Mouse (Mus musculus) retina, adult 2 months (tissue): Measurements from ENCODE around the gene Nek6.

Source experiments
- DNase-seq: peaks from one replicate; pipeline ENCODE4 v3.0.0-alpha.2; 2012; ENCODE audit warnings: low read depth, low spot score

Nek6 gene

DNA sequence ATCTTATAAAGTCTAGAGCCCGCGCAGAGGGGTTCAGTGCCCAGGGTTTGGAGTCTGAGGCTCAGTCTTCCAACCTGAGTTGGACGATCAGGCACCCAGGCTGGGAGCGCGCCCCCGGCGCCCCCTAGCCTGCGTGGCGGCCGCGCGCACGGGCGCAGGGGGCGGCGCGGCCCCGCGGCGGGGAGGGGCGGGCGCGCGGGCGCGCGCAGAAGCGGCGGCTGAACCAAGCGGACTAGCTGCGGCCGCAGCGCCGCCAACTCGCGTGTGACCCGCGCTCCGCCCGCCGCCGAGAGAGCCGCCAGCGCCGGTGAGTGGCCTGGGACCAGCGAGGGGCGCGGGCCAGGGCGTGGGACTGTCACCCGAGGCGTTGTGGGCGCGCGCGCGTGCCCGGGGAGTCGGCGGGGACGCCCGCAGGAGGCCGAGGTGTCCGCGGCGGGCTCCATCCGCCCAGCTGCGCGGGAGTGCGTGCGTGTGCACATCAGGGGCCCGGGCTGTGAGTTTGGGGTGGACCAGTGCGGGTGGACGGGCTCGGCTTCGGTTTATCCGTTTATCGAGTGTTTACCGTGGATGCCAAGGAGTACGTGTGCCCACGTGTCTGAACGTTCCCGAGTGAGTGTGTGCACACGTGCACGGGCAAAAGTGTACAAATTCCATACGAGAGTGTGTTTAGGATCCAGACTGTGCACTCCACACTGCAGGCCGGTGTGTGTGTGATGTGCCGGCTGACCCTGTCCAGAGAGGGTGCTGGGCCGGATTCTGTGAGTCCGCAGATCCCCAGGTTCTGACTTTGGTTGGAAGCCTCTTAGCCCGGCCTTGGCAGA lies at the start of gene Nek6:
Gene Nek6, plus strand, starts transcription at position 157 of the 821 bp plus-strand sequence.
- DNase-seq: peak; percentile 25

DNA sequence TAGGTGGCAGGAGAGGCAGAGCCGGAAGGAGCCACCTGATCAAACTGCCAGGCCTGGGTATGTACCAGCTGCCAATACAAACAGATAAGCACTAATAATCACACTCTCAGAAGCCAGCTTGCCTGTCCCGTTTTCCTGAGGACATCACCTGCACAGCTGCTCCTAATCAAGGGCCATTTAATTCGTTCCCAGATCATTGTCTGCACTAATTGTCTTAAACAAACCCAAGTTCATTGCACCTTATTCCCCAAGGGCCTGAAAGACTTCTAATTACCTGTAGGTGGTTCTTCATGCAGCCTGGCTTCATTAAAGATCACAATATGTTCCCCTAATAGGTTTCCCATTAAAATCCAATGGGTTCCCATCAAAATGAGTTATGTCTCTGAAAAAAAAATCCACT lies 49.1 kb upstream of the Nek6 start:
- DNase-seq: no peak

DNA sequence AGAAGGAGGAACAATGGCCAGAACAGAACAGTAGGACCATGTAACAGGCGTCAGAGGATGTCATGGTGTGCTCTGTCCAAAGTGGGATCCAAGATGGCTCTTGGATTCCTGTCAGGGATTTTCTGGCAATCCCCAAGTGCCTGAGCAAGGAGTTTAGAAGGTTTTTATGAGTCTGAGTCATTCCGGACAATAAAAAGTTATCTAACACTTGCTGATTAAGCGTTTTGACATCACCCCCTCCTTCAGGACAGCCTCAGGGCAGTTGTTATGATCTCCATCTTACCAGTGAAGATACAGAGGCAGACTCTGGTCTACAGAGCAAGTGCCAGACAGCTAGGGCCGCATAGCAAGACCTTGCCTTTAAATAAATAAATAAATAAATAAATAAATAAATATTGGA lies 42.6 kb upstream of the Nek6 start:
- no peak for DNase-seq

DNA sequence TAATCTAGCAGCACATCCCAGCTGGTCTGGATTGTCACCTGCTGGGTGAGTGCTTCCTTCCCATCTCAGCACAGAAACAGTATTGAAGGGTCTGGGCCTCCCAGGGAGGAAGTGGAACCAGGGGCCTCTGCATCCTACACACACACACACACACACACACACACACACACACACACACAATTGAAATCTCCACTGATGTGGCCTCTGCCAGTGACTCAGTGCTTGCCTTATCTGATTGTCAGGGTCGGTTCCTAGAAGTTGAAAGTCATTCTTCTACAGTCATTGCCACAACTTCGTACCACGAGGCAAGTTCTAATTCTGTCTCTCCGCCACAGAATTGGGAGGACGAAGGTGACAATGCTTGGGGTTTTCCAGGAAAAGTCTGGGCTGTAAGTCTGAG lies 39.7 kb upstream of the Nek6 start:
- DNase-seq: no peak

DNA sequence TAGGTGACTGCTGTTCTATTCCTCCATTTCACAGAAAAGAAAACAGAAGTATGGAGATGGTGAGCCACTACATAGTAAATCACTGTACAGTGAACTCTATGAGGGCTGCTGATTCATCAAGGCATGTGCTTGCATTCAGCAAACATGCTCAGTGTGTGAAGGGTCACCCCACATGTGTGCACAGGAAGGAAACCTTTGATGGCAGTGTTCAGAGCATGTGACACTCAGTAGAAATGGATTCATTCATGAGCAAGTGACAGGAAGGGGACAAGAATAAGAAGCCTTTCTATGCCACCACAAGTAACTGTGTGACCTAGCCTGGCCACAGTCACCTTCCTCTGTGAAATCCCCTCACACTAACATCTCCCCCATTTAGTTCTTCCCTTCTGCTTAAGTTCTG lies 38.6 kb upstream of the Nek6 start:
- no peak for DNase-seq

DNA sequence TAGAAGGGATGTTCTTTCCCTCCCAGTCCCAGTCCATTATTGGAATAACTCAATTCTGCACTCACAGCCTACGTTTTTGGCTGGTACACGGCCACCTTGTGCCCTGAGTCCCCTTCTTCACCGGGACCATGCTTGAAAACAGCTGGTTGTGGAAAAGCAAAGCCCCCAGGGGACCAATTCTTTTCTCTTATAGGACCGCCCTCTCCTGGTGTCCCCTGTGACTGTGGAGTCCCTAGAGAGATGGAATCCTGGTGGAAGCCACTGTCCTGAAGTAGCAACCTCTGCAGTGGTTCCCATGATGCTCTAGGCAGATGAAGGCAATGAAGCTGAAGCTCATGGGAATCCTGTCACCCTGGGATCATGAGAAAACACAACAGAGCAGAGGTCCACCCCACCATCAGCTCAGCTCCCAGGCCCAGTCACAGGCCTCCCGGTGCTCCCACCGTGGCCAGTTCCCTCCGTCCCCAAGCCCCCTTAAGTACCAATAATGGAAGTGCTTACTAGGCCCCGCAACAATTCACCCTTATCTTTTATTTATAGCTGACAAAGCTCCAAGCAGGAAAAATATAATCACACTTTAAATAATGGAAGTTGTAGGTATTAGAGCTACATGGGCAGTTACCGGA lies 34.5 kb upstream of the Nek6 start:
- DNase-seq: no peak

DNA sequence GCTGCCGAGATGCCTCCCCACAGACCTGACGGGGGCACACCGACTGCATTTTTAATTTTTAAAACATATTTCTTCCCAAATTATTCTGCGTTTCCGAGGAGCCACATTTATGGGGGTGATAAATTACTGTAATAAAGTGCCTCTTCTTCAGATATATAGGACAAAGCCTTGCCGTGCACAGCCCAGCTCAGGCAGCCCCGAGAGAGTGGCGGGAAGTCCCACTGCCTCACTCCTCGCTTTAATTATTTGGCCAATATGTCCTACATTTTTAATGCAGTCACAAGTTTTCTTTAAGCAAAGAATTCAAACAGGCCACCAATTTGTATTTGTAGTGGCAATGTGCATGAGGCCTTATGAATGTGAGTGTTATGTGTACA lies 34.0 kb upstream of the Nek6 start:
- no peak for DNase-seq

DNA sequence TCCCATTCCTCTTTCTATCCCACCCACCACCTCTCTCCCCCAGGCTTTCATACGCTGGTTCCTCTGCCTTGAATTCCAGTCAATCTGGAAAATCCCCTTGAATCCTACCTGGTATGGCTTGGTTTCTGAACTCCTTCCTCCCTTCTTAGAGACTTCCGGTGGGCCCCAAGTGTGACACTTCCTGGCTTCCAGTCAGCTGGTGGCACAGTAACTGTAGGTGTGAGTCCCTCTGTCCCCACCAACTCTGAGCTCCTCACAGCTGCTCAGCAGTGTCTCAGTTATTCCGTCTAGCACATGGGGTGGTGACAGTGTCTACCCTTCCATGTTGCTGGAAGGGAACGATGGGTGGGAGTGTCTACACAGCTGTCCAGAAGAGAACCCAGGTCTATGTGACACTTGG lies 32.8 kb upstream of the Nek6 start:
- DNase-seq: no peak

DNA sequence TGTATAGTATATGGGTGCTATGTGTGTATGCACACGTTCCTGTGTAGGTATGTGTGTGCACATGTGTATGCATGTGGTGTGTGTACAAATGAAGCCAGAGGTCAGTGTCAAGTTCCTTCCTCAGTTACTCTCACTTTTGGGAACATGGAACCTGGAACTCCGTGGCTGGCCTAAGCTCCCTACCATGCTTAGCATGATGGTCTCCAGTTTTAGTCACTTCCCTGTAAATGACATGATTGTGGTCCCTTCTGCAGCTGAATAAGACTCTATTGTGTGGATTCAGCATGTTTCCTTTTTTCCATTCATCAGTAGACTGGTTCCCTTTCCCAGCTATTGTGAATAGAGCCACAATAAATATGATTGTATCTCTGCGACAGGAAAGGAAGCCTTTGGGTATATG lies 31.9 kb upstream of the Nek6 start:
- DNase-seq: no peak

DNA sequence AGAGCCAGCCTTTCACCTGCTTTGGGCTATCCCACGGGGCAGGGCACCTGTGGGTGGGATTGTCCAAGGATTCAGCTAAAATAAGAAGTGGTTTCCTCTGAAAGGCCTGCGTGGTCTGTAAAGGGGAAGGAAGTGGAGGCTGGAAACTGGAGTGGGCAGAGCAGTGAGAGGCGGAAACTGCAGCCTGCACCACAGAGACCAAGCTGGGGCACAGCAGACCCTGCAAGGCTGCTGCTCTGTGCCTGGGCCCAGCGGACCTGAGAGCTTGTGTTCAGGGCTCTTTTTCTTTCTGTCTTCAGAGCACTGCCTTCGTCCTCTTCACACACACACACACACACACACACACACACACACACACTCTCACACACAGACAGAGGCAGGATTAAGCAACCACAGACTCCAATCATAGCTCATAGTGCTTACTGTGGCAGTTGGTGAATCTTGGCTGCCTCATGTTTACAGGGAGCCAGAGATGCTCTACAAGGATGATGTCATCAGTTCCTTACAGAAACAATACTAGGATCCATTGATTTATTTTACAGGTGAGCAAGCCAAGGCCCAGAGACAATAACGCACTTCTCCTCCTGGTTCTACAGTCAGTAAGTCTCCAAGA lies 30.2 kb upstream of the Nek6 start:
- DNase-seq: no peak

DNA sequence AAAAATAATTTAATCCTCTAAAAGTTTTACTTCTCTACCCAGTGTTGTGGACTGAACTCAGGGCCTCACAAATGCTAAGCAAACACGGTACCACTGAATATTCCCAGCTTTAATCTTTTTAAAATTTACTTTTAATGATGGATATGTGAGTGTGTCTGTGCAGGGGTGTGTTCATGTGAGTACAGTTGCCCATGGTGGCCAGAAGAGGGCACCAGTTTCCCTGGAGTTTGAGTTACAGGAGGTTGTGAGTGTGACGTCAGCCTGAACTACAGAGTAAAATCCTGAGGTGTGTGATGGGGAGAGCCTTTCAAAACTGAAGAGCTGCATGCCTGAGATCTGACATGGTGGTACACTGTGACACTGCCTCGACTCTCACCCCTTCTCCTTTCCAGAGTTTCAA lies 29.3 kb upstream of the Nek6 start:
- no peak for DNase-seq

DNA sequence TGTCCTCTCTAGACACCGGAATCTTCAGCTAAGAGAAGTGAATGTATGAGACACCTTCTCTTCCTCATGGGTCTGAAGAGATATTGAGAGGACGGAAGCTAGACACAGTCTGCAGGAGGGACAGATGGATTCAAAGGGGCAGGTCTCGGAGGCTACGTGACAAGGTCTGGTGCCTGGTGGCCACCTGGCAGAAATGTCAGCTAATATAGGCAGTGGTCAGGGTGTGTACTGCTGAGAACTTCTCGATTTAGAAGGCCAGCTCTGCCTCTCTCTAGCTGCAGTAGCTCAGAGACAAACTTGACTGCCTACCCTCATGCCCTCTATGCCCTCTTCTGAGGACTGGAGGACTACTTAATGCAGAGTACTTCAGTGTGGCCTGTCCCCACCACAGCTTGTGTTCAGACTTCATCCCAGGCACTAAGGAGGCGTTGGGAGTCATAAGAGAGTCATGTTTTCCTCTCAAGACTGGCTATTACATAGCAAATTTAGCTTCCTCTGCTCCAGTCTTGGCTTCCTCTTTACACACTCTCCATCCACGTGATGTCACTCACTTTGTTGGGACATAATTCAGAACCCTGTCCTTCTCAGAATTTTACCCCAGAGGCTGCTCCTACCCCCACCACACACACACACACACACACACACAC lies 28.3 kb upstream of the Nek6 start:
- no peak for DNase-seq

DNA sequence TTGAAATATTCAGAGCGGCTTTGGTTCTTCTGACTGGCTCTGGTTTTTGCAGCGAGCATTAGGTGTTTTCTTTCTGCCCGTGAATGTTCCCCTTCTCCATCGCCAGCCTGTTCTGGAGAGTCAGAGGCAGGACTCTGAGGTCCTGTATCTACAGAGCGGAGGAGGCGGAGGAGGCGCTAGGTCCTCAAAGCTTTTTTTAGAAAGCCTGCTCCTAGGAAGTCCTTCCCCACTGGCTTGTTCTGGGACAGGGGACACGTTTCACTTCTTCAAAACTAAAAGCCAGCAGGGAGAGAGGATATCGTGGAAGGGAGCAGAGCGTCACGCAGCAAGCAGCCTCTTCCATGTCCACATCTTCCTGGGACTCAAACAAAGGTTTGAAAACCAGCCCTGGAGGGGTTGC lies 26.9 kb upstream of the Nek6 start:
- DNase-seq: no peak

DNA sequence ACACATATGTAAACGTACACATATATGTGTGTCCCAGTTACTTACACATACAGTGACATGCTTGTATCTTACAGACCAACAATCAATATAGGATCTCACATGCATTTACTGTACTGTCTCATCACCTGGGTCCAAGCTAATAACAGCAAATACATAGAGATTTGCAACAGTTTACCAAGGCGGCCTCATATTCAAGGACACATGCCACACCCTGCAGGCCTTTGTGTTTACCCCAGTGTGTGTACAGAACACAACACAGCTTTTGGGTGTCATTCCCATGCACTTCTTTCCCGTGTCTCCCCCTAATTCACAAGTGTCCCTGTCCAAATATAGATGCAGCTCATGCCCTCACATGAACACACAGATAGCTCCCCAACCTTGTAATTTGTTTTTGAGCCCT lies 26.0 kb upstream of the Nek6 start:
- DNase-seq: no peak

DNA sequence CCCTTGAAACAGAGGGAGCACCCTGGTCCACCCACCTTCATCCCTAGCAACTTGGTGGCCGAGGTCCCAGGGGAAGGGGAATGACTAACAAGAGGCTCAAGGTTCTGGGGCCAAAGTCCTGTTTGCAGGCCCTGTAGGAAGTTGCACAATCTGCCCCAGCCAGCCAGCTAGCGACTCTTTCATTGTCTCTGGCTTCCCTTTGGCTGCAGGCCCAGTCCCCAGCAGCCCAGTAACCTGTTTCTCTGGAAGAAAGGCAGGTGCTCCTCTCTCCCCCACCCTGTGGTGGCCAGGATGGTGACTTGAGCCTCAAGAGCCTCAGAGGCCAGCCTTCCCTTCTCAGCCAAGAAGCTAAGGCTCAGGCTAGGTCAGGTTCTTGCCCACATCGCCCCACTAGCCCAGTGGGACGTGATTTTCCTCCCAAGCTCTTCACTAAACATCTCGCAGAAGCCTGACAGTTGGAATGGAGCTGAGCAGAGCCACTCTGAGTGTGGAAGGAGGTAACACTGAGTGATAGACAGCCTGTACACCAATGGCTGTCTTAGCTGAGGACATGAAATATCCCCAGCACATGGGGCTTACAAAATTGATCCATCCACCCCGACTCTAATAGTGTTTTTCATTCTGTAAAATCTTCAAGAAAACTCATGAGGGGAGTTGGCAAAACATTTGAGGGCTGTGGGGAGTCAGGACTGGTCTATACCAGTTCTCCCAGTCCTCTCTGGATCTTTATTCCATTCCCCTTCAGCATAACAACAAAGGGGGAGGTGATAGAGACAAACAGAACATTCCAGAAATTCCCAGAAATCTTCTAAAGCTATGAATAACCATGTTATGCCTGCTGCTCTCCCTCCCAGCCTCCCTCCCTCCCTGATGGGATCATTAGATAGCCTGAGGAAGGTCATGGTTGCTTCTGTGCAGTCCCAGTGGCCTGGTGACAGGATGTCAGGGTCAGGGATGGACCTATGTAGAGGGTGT lies 25.2 kb upstream of the Nek6 start:
- no peak for DNase-seq

DNA sequence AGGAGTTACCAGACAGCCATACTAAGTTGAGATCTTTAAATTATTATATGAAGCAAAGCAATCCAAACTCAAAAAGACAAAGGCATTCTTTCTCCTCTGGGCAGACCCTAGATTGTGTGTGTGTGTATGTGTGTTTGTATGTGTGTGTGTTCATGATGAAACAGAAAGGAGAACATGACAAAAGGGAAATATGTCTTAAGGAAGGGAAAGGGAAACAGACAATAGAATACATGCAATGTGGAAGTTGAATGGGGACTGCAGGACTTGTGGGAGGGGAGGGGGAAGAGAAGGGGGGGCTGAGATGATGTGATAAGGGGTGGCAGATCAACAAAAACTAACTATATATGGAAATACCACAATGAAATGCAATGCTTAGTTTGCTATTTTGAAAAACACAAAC lies 13.8 kb upstream of the Nek6 start:
- DNase-seq: no peak

DNA sequence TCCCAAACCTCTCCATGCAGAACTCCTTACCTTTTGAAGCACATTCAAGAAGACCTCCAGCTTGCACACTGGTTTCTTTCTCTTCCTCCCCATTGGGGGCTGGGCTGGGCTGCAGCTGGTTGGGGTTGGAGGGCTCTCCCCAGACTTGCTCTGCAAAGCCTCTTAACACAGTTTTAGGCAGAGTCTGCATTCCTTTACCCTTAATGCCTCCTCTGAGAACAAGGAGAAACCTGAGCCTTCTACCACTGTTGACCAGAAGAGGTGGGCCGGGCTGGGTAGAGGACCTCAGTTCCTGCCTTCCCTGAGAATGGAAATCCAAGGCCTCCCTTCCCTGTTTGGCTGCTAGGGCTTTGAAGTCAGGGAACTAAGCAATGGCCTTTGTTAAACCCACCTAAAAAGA lies 9.8 kb upstream of the Nek6 start:
- no peak for DNase-seq

DNA sequence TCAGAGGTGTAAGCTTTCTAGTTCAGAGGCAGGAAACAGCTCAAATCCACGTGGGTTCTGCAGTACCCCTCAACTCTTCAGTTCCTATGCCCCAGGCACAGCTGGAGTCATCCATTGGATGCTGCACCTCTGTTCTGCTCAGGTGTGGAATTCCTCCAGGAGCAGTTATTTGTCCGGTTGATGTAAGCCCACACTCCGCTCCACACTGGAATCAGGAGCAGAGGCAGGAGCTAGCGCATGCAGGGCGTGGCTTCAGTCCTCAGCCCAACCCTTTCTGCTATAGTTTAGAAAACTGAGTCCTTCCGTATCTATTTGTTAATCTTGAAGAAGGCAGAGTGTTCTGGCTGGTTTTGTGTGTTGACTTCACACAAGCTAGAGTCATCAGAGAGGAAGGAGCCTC lies 9.3 kb upstream of the Nek6 start:
- no peak for DNase-seq

DNA sequence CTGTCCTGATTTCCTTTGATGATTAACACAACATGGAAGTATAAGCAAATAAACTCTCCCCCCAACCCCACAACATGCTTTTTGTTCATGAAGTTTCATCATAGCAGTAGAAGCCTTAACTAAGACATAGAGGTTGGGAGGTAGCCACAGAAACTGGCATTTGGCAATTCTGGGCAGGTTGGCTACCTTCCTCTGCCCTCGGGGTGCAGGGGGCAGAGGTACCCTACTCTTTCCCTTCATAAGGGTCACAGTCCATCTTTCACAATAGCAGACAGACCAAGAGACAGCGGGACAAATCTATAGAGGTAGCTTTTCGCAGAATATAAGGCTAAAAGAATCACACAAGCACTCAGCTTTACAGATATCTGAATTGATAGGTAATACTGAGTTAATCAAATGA lies 8.7 kb upstream of the Nek6 start:
- no peak for DNase-seq

DNA sequence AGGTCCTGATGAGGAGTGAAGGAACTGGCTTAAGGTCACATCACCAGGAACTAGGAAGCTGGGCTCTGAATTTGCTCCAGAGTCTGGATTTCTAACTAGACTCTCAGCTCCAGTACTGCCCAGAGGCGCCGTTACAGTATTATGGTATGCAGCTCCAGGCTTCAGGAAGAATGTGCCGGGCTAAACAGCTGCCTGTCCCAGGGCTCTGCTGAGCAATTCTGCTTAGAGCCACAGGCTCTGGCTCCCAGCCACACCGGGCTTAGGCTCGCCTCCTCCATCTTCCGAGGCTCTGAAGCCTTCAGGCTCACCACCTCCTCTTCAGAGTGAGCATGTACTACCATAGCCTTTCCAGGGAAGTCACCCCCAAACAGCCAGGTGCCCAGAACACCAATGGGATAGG lies 7.1 kb upstream of the Nek6 start:
- no peak for DNase-seq

DNA sequence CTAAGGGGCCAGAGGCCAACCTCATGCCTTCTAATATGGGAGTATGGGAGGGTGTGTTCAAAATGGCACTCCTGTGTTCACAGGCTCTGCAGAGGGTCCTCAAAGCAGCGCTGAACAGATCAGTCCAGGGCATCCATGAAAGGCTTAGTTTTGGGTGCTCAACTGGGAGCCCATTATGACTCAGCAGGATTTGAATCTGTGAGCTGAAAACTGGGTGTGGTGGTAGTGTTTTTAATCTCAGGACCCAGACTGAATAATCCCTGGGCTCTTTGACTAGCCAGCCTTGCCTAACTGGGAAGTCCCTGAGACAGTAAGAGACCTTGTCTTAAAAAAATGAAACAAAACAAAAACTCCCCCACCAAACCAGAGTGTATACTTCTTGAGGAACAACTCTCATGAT lies 4.3 kb upstream of the Nek6 start:
- DNase-seq: no peak
